Comparison of ENCODE assay signal across 8 mouse cellular contexts in genomic region chr12:99884269-99885261, GRCm38 (mm10). TPM values are rescaled to one million over a fixed set of nuclear protein-coding genes. Genes with fewer than 3 reads are reported as not detected.
DNase-seq lines count a peak whose midpoint lies in the region; ATAC-seq lines count a peak whose summit lies in the region.

TSS of gene Efcab11 (minus strand) at chr12:99884439.
TSS of gene Tdp1 (plus strand) at chr12:99884517.

- peak within 1 kb of the TSS; percentile 85 for H3K4me3 ChIP-seq in embryonic facial prominence, embryonic 14.5 days (ENCODE audit: low read depth, low read length)
- peak within 1 kb of the TSS; percentile 72 for H3K4me3 ChIP-seq in kidney, embryonic 14.5 days (ENCODE audit: low read length)
- H3K4me3 ChIP-seq in limb, embryonic 15.5 days = peak within 1 kb of the TSS; percentile 84

- H3K27ac ChIP-seq in embryonic facial prominence, embryonic 14.5 days (replicated peaks; ENCODE audit: low read depth, low read length) = peak within 1 kb of the TSS; percentile 66
- peak within 1 kb of the TSS; percentile 83 for H3K27ac ChIP-seq in kidney, embryonic 14.5 days (ENCODE audit: low read depth, low read length)
- H3K27ac ChIP-seq in limb, embryonic 15.5 days = peak within 1 kb of the TSS; percentile 87

- H3K9ac ChIP-seq in embryonic facial prominence, embryonic 14.5 days (ENCODE audit: low read depth, low read length) = peak within 1 kb of the TSS; percentile 92
- H3K9ac ChIP-seq in kidney, embryonic 14.5 days (ENCODE audit: low read depth, low read length) = peak within 1 kb of the TSS; percentile 74
- peak within 1 kb of the TSS; percentile 91 for H3K9ac ChIP-seq in limb, embryonic 15.5 days

- no peaks in the 10 kb centered on the region for H3K27me3 ChIP-seq in embryonic facial prominence, embryonic 14.5 days (replicated peaks; ENCODE audit: control insufficient read depth, insufficient read depth, low read length)
- H3K27me3 ChIP-seq in kidney, embryonic 14.5 days (ENCODE audit: control insufficient read depth, insufficient read depth, low read length) = no peaks in the 10 kb centered on the region
- H3K27me3 ChIP-seq in limb, embryonic 15.5 days = no peaks in the 10 kb centered on the region

- no peaks in the 10 kb centered on the region for H3K9me3 ChIP-seq in embryonic facial prominence, embryonic 14.5 days (ENCODE audit: control insufficient read depth, low read length)
- no peaks in the 10 kb centered on the region for H3K9me3 ChIP-seq in kidney, embryonic 14.5 days (ENCODE audit: control insufficient read depth, low read length)
- H3K9me3 ChIP-seq in limb, embryonic 15.5 days = no peaks in the 10 kb centered on the region

- no peaks in the 10 kb centered on the region for H3K36me3 ChIP-seq in embryonic facial prominence, embryonic 14.5 days (ENCODE audit: control insufficient read depth, insufficient read depth, low read length)
- no peaks in the 10 kb centered on the region for H3K36me3 ChIP-seq in kidney, embryonic 14.5 days (ENCODE audit: control insufficient read depth, insufficient read depth, low read length)
- H3K36me3 ChIP-seq in limb, embryonic 15.5 days = no peaks in the 10 kb centered on the region

- under 1% methylated on average over 39 of the region's 73 CpGs for WGBS in embryonic facial prominence, embryonic 14.5 days
- WGBS in kidney, embryonic 14.5 days = 1% methylated on average over 57 of the region's 73 CpGs
- under 1% methylated on average over 66 of the region's 73 CpGs for WGBS in limb, embryonic 15.5 days

- ATAC-seq in embryonic facial prominence, embryonic 14.5 days (ENCODE audit: low read depth) = peak; percentile 88
- peak; percentile 91 for ATAC-seq in kidney, embryonic 14.5 days (ENCODE audit: low FRiP score, low TSS enrichment)
- ATAC-seq in limb, embryonic 15.5 days (ENCODE audit: insufficient number of reproducible peaks, low FRiP score, low TSS enrichment, low read depth) = peak; percentile 88

- H3K4me1 ChIP-seq in embryonic facial prominence, embryonic 14.5 days (ENCODE audit: control insufficient read depth, insufficient read depth, low read length) = peaks cover 8% of the 10 kb centered on the region
- H3K4me1 ChIP-seq in kidney, embryonic 14.5 days (ENCODE audit: control insufficient read depth, insufficient read depth, low read length) = peaks cover 10% of the 10 kb centered on the region
- peaks cover 15% of the 10 kb centered on the region for H3K4me1 ChIP-seq in limb, embryonic 15.5 days

- peak within 1 kb of the TSS; percentile 76 for H3K4me2 ChIP-seq in embryonic facial prominence, embryonic 14.5 days (ENCODE audit: low read depth, low read length)
- peak within 1 kb of the TSS; percentile 90 for H3K4me2 ChIP-seq in kidney, embryonic 14.5 days (replicated peaks; ENCODE audit: low read depth, low read length)
- peak within 1 kb of the TSS; percentile 95 for H3K4me2 ChIP-seq in limb, embryonic 15.5 days

- DNase-seq in 3T3-L1 (ENCODE audit: low read depth, low spot score) = peak; percentile 90
- peak; percentile 80 for DNase-seq in adrenal gland, postnatal 4 days (ENCODE audit: low spot score in 2 of 2)
- peak; percentile 97 for DNase-seq in embryonic facial prominence, embryonic 14.5 days (ENCODE audit: low spot score)
- peak; percentile 87 to 91 for DNase-seq in heart, adult 9 months (ENCODE audit: low spot score in 2 of 2)
- DNase-seq in monocyte, adult 2 months (ENCODE audit: low read depth in 1 of 2, low spot score in 2 of 2) = peak; percentile 79 to 86
- DNase-seq in spleen, postnatal 36 days (ENCODE audit: low spot score in 2 of 2) = peak; percentile 93 to 95

RNA-seq across cellular contexts. Expression of gene Efcab11, which starts in this region (rescaled TPM):
- 1 to 10 TPM; 2.3 to 2.7 TPM for total RNA-seq in adrenal gland, postnatal 4 days (2021)
- 10.5 and 12.3 TPM in 2 replicates for polyA plus RNA-seq in embryonic facial prominence, embryonic 14.5 days (2014; fragmentation: Nextera tagmentation; extraction: Ambion mirVana)
- polyA plus RNA-seq in kidney, embryonic 14.5 days (2014; fragmentation: Nextera tagmentation; extraction: Ambion mirVana) = 12.8 and 14.9 TPM in 2 replicates
- polyA plus RNA-seq in limb, embryonic 15.5 days (2015; fragmentation: Nextera tagmentation; extraction: Ambion mirVana) = 8.6 and 9.2 TPM in 2 replicates

RNA-seq across cellular contexts. Expression of gene Tdp1, which starts in this region (rescaled TPM):
- 10 to 100 TPM; 20.1 to 24.8 TPM for total RNA-seq in adrenal gland, postnatal 4 days (2021)
- polyA plus RNA-seq in embryonic facial prominence, embryonic 14.5 days (2014; fragmentation: Nextera tagmentation; extraction: Ambion mirVana) = 46.5 and 52.9 TPM in 2 replicates
- 48.8 and 70.4 TPM in 2 replicates for polyA plus RNA-seq in kidney, embryonic 14.5 days (2014; fragmentation: Nextera tagmentation; extraction: Ambion mirVana)
- polyA plus RNA-seq in limb, embryonic 15.5 days (2015; fragmentation: Nextera tagmentation; extraction: Ambion mirVana) = 44.0 and 50.0 TPM in 2 replicates

Comparison
In these comparisons a context has a peak if more than half of its experiments do, and no peak if none do; other contexts are left out.
1. Peak in every context shown above with its lines: DNase-seq, ATAC-seq, H3K4me3 ChIP-seq and H3K27ac ChIP-seq.